Mouse (Mus musculus): ENCODE results near the gene Atp1b1. TPM values are rescaled to one million over a fixed set of nuclear protein-coding genes. Genes with fewer than 3 reads are reported as not detected.

Atp1b1 gene
- total RNA-seq, 4 experiments from 2014 or later = 72.9 to 103 (median 83.7) TPM

- DNase-seq = no peak
Observed at GRCm38 (mm10) chr1:164440230-164440629, 17.9 kb downstream of the Atp1b1 start.

- no peak for DNase-seq
Observed at GRCm38 (mm10) chr1:164436749-164437148, 21.4 kb downstream of the Atp1b1 start.

GRCm38 (mm10) chr1:164434049-164434448, 24.1 kb downstream of the Atp1b1 start:
- no peak for DNase-seq

- no peak for DNase-seq
Observed at GRCm38 (mm10) chr1:164432649-164433048, 25.5 kb downstream of the Atp1b1 start.

- DNase-seq = no peak
Observed at GRCm38 (mm10) chr1:164428644-164429043, 29.5 kb downstream of the Atp1b1 start.

GRCm38 (mm10) chr1:164427777-164428176, 30.4 kb downstream of the Atp1b1 start:
- DNase-seq = peak; percentile 19

- no peak for DNase-seq
Observed at GRCm38 (mm10) chr1:164426227-164426626, 31.9 kb downstream of the Atp1b1 start.

- no peak for DNase-seq
Observed at GRCm38 (mm10) chr1:164420623-164421354, 37.4 kb downstream of the Atp1b1 start.

- no peak for DNase-seq
Observed at GRCm38 (mm10) chr1:164419401-164419800, 38.8 kb downstream of the Atp1b1 start.

GRCm38 (mm10) chr1:164418320-164418719, 39.8 kb downstream of the Atp1b1 start:
- DNase-seq = no peak

- no peak for DNase-seq
Observed at GRCm38 (mm10) chr1:164417604-164418003, 40.6 kb downstream of the Atp1b1 start.

- DNase-seq = no peak
Observed at GRCm38 (mm10) chr1:164416692-164417394, 41.3 kb downstream of the Atp1b1 start.

GRCm38 (mm10) chr1:164415347-164415751, 42.8 kb downstream of the Atp1b1 start:
- no peak for DNase-seq

- DNase-seq = no peak
Observed at GRCm38 (mm10) chr1:164413608-164414007, 44.5 kb downstream of the Atp1b1 start.

- DNase-seq = no peak
Observed at GRCm38 (mm10) chr1:164412906-164413305, 45.2 kb downstream of the Atp1b1 start.

GRCm38 (mm10) chr1:164411306-164411705, 46.8 kb downstream of the Atp1b1 start:
- no peak for DNase-seq

- DNase-seq = no peak
Observed at GRCm38 (mm10) chr1:164408655-164409054, 49.5 kb downstream of the Atp1b1 start.

GRCm38 (mm10) chr1:164406506-164406905, 51.6 kb downstream of the Atp1b1 start:
- no peak for DNase-seq

GRCm38 (mm10) chr1:164405385-164405802, 52.8 kb downstream of the Atp1b1 start:
- DNase-seq = no peak

- DNase-seq = no peak
Observed at GRCm38 (mm10) chr1:164399578-164399977, 58.6 kb downstream of the Atp1b1 start.

GRCm38 (mm10) chr1:164397672-164398071, 60.5 kb downstream of the Atp1b1 start:
- no peak for DNase-seq

GRCm38 (mm10) chr1:164395131-164395780, 62.9 kb downstream of the Atp1b1 start:
- no peak for DNase-seq

- DNase-seq = no peak
Observed at GRCm38 (mm10) chr1:164392176-164392575, 66.0 kb downstream of the Atp1b1 start.

All from adrenal gland, adult 8-10 months (tissue).